Mouse (Mus musculus): ENCODE measurements around the gene Syt13.

- no peak for TF ChIP-seq CTCF (conservative IDR thresholded peaks at IDR 0.05 in 1 of 2, IDR thresholded peaks at IDR 0.05 in 1 of 2; ENCODE audit: low read depth in 2 of 2, low read length in 2 of 2)
- TF ChIP-seq ELF1 (IDR thresholded peaks at IDR 0.05; ENCODE audit: low read depth, low read length) = no peak
- no peak for TF ChIP-seq POLR2AphosphoS2 (IDR thresholded peaks at IDR 0.05; ENCODE audit: low read depth, low read length)
- no peak for TF ChIP-seq EP300 (IDR thresholded peaks at IDR 0.05; ENCODE audit: low read length)
- no peak for TF ChIP-seq POLR2A (IDR thresholded peaks at IDR 0.05; ENCODE audit: low read depth, low read length)
- no peak for TF ChIP-seq MXI1 (IDR thresholded peaks at IDR 0.05; ENCODE audit: low read depth, low read length)
- TF ChIP-seq ZC3H11A (IDR thresholded peaks at IDR 0.05; ENCODE audit: low read depth, low read length) = no peak
- no peak for TF ChIP-seq TCF12 (IDR thresholded peaks at IDR 0.05; ENCODE audit: low read depth, low read length)
- TF ChIP-seq PAX5 (IDR thresholded peaks at IDR 0.05; ENCODE audit: low read length) = no peak
- TF ChIP-seq HCFC1 (IDR thresholded peaks at IDR 0.05; ENCODE audit: low read depth, low read length) = no peak
- TF ChIP-seq JUN (IDR thresholded peaks at IDR 0.05; ENCODE audit: insufficient read depth, low read depth, low read length) = no peak
- TF ChIP-seq BHLHE40 (IDR thresholded peaks at IDR 0.05; ENCODE audit: low read depth, low read length) = no peak
- no peak for TF ChIP-seq ZNF384 (IDR thresholded peaks at IDR 0.05; ENCODE audit: low read depth, low read length)
- TF ChIP-seq KAT2A (IDR thresholded peaks at IDR 0.05; ENCODE audit: insufficient replicate concordance, low read length) = no peak
Observed at GRCm38 (mm10) chr2:92929696-92930095, 14.8 kb downstream of the Syt13 start.

All from CH12.LX (cell line).